Mouse (Mus musculus) megakaryocyte-erythroid progenitor cell, adult 5-6 weeks (primary cell): ENCODE data around the gene Olfr270. TPM values are rescaled to one million over a fixed set of nuclear protein-coding genes. Genes with fewer than 3 reads are reported as not detected.

Experiments
- total RNA-seq, 2 experiments: library from RNA; stranded (forward) in 1 of 2; stranded (reverse) in 1 of 2; fragments of 200-1000, 215-1000 nt in 1 of 2; fragments of >200 nt in 1 of 2; fragmentation: Nextera tagmentation in 1 of 2; gene quantifications; 2 replicates each; pipeline ENCODE4 v1.2.3; 2014 to 2017

The Olfr270 gene
- total RNA-seq, 2 experiments from 2014 or later = not detected

Other genes with a start within 250 kb of the Olfr270 start
- gene Olfr275, start 149.9 kb upstream of the Olfr270 start, total RNA-seq (2014; fragmentation: Nextera tagmentation) = not detected in 2 replicates
- gene Olfr275, start 149.9 kb upstream of the Olfr270 start, total RNA-seq (2017) = not detected in 2 replicates
- gene Olfr273, start 105.3 kb upstream of the Olfr270 start, total RNA-seq (2014; fragmentation: Nextera tagmentation) = not detected in 2 replicates
- gene Olfr273, start 105.3 kb upstream of the Olfr270 start, total RNA-seq (2017) = not detected in 2 replicates
- gene Olfr272, start 45.4 kb upstream of the Olfr270 start, total RNA-seq (2014; fragmentation: Nextera tagmentation) = not detected in 2 replicates
- gene Olfr272, start 45.4 kb upstream of the Olfr270 start, total RNA-seq (2017) = not detected in 2 replicates
- gene Nipsnap3a, start 24.7 kb downstream of the Olfr270 start, total RNA-seq (2014; fragmentation: Nextera tagmentation) = not detected in 2 replicates
- gene Nipsnap3a, start 24.7 kb downstream of the Olfr270 start, total RNA-seq (2017) = not detected in 2 replicates
- gene Nipsnap3b, start 47.3 kb downstream of the Olfr270 start, total RNA-seq (2014; fragmentation: Nextera tagmentation) = 36.5 and 49.2 TPM in 2 replicates
- gene Nipsnap3b, start 47.3 kb downstream of the Olfr270 start, total RNA-seq (2017) = 26.5 and 56.3 TPM in 2 replicates
- 4.5 and 5.8 TPM in 2 replicates for gene Abca1, start 195.3 kb downstream of the Olfr270 start, total RNA-seq (2014; fragmentation: Nextera tagmentation)
- 4.2 and 5.7 TPM in 2 replicates for gene Abca1, start 195.3 kb downstream of the Olfr270 start, total RNA-seq (2017)